Mouse (Mus musculus) 3134 (cell line): ENCODE measurements around the gene Olfr1039.
"Not testable (repeated sequence)": the region's sequence is repeated elsewhere in the genome, so short reads cannot be mapped to it uniquely, and the experiment has no call there.

Source experiments
- DNase-seq: peaks from one replicate; pipeline ENCODE4 v3.0.0-alpha.2; 2011; ENCODE audit warnings: low spot score; ENCODE audit not compliant: insufficient read length; ENCODE audit errors: extremely low read depth

The Olfr1039 gene

GRCm38 (mm10) chr2:86135828-86136227, at the start of gene Olfr1039:
Gene Olfr1039 (minus strand): TSS chr2:86135928.
- no peak for DNase-seq

DNA sequence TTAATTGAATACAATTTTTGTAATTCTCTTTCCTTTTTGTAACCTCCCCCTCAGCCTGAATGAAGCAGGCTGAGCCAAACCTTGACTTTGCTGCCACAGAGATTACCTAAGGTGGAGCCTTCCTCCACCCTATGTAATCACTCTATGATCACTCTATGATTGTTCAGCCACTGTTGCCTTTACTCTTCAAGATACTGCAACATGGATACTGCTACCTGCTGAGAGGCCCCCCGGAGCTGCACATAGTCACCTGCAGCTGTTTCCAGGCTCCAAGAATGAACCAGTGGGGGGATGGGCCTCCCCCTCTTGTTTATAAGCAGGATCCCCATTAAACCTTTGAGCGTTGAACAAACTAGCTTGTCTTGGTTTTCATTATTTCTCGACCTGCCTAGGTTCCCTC, 44.2 kb upstream of the Olfr1039 start:
- DNase-seq: no peak

DNA sequence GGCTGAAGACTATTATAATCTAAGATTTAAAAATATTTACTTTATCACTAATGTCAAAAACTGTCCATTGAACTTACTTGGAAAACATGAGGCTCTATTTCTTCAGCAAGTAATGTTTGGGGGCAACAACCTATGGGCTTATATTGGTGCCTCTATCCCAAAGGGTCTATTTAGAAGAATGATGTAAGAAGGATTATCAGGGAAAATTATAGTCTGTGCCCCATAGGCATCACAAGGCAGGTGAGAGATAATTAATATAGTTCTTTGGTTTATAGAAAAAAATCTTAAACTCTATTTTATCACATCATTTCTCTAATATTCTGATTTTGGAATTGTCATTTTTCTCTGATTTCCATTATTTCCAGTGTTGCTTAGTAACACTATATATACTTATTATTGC, 42.0 kb upstream of the Olfr1039 start, which contains the start of gene Olfr1044:
Gene Olfr1044 (minus strand): TSS at position 101 of the 400 bp plus-strand sequence.
- no peak for DNase-seq

DNA sequence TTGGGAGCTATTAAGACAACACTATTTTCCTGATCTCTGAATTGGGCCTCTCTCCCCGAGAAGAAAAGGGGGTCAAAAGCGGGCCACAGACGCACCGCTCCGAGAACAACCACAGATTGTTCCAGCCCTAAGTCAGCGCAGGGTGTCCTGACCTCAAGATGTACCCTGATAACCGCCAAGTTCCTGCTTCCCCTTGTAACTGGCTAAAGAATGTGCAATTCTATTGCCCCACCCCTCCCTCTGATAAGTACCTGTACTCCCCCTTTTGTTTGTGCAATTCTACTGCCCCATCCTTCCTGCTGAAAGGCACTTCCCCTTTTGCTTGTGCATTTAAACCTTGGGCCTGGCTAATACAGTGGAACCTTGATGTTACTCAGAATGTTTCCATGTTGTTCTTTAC, 39.7 kb upstream of the Olfr1039 start:
- DNase-seq: not testable (repeated sequence)

GRCm38 (mm10) chr2:86167422-86167821, 31.7 kb upstream of the Olfr1039 start, which contains the start of gene Olfr1043:
Gene Olfr1043 (minus strand): TSS chr2:86167522.
- DNase-seq: no peak

- no peak for DNase-seq
Observed at GRCm38 (mm10) chr2:86161738-86162137, 26.0 kb upstream of the Olfr1039 start, which contains the start of gene Olfr1042. Gene Olfr1042 (minus strand): TSS chr2:86161838.

DNA sequence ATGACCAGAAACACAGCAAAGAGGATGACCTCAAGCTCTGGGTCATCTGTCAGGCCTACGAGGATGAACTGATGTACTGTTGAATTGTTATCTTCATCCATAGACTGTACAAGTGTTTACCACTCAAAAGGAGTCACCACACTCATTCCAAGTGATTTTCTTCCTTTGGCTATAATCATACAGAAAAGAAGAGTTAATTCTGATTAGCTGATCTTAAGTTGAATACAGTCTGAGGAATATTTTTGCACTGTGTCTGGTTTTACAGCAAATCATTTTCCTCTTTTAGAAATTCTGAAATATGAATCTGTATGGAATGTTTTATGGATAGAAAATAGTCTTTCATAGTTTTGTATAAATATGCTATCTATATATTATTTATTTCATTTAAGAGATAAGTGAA, 10.9 kb upstream of the Olfr1039 start, which contains the start of gene Olfr1040:
Gene Olfr1040 (minus strand): TSS at position 101 of the 400 bp plus-strand sequence.
- no peak for DNase-seq

DNA sequence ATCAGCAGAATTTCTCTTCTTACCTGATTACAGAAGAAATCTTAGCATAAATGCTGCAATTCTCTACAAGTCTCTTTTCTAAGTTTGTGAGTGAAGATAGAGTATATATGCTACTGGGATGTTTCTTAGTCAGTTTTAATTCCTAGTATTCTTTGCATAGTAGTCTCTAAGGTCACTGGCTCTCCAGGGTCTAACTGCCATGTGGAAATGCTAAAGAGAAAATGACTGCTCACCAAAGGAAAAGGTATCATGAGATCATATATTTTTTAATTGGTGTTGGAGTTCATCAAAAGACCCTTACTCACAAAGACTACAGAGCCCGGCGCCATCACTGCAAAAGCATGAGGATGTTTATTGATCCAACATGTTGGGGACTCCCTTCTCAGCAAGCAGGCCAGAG, 48.4 kb downstream of the Olfr1039 start, which contains the start of gene Olfr1037:
Gene Olfr1037 (minus strand): TSS at position 101 of the 400 bp plus-strand sequence.
- no peak for DNase-seq

GRCm38 (mm10) chr2:86080478-86080877, 55.2 kb downstream of the Olfr1039 start:
- not testable (repeated sequence) for DNase-seq
